Mouse (Mus musculus) cerebellum, adult 2 months (tissue): ENCODE data around the gene Zfp189. TPM values are rescaled to one million over a fixed set of nuclear protein-coding genes. Genes with fewer than 3 reads are reported as not detected.

Experiments used
- DNase-seq, 2 experiments: peaks; one replicate each; pipeline ENCODE4 v3.0.0; 2021
- H3K27ac ChIP-seq: fragments of 200-500 bp; 2 replicates; pipeline ENCODE4 v1.5.1; 2012; ENCODE audit warnings: low read length, control low read depth, inconsistent platforms; ENCODE audit not compliant: insufficient read depth
- H3K27me3 ChIP-seq: fragments of 200-500 bp; 2 replicates; pipeline ENCODE4 v1.6.1; 2012; ENCODE audit warnings: inconsistent platforms, mild to moderate bottlenecking, low read length, moderate library complexity; ENCODE audit not compliant: control insufficient read depth, insufficient read depth
- H3K4me1 ChIP-seq: fragments of 200-500 bp; 2 replicates; pipeline ENCODE4 v1.6.1; 2011; ENCODE audit warnings: low read length; ENCODE audit not compliant: control insufficient read depth, insufficient read depth
- H3K4me3 ChIP-seq: fragments of 200-500 bp; replicated peaks from 2 replicates; pipeline ENCODE3; 2011; ENCODE audit warnings: mild to moderate bottlenecking, low read depth, low read length, control low read depth; ENCODE audit not compliant: insufficient read depth
- CTCF ChIP-seq: fragments of 200-500 bp; IDR thresholded peaks from 2 replicates; pipeline ENCODE4 v1.5.1; 2011; ENCODE audit warnings: low read depth, mild to moderate bottlenecking, control low read depth, low read length, moderate library complexity, borderline replicate concordance; ENCODE audit not compliant: insufficient read depth
- POLR2A ChIP-seq: fragments of 200-500 bp; IDR thresholded peaks from 2 replicates; pipeline ENCODE4 v1.6.1; 2011; ENCODE audit warnings: low read length, control low read depth, borderline replicate concordance; ENCODE audit not compliant: insufficient read depth
- WGBS: fragments of 180-500 bp; shearing (Covaris S2); methylation state at CpG from one replicate; pipeline ENCODE4 v1.1.7; 2018; 5-methylcytosine and 5-hydroxymethylcytosine counted together
- polyA plus RNA-seq: library from polyadenylated mRNA; depleted of rRNA; stranded (reverse); fragments of >200 nt; gene quantifications from 2 replicates; pipeline ENCODE4 v1.2.3, GENCODE M21; 2012; rRNA removed

Zfp189 gene
- polyA plus RNA-seq, 1 experiment: 5.0 TPM

DNA sequence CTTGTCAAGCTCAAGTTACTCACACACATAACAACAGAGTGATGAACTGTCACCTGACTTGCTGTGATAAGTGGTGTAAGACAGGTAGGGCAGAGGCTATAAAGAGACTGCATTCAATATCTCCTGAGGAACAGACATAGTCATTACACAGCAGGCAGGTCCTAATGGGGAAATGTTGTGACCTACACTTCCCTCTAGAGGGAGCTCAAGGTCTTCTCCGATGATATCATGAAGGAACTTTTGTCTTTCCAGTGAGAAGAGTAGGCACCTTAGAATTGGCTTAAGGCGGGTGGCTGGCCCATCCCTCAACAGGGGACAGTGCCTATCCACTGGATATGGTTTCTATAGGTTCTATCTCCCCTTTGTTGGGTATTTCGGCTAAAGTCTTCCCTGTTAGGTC lies 46.6 kb downstream of the Zfp189 start:
- DNase-seq: peak; percentile 53 to 74
- H3K4me3 ChIP-seq: no peak overlapping the region
- no peak overlapping the region for H3K27ac ChIP-seq
- H3K27me3 ChIP-seq: no peaks in the 10 kb centered on the region
- WGBS: 20% methylated on average over 3 of the region's 3 CpGs
- H3K4me1 ChIP-seq: no peaks in the 10 kb centered on the region
- TF ChIP-seq CTCF (peak; percentile 69), POLR2A (no peak)

DNA sequence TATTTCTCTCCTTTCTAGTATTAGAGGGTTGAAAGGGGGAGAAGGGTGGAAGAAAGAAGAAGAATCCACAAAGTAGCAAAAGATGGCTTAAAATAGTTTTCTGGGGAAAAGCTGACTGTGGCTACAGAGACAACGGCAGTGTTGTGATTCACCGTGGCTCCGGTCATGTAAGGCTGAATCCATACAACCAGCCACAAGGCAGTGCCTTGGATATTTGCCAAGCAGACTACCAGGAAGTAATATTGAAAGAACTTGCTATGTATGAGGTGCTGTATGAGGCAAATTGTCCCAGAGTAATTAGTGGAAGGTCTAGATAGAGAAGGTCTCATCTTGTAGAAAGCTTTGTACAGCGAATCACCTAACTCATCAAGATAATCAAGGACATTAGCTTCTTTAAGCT lies 51.2 kb downstream of the Zfp189 start:
- H3K27ac ChIP-seq: no peak overlapping the region
- no peak for TF ChIP-seq CTCF
- TF ChIP-seq POLR2A: no peak
- no peak overlapping the region for H3K4me3 ChIP-seq
- H3K4me1 ChIP-seq: no peaks in the 10 kb centered on the region
- 70% methylated on average over 4 of the region's 4 CpGs for WGBS
- H3K27me3 ChIP-seq: no peaks in the 10 kb centered on the region
- no peak for DNase-seq

Other genes starting within 250 kb of the Zfp189 start
- gene Acnat2, start 113.0 kb upstream of the Zfp189 start, polyA plus RNA-seq: not detected in 2 replicates
- 0.11 and 0.17 TPM in 2 replicates for gene Acnat1, start 47.3 kb upstream of the Zfp189 start, polyA plus RNA-seq
- 0.23 and 0.29 TPM in 2 replicates for gene Baat, start 14.6 kb upstream of the Zfp189 start, polyA plus RNA-seq
- gene Mrpl50, start 83 bp upstream of the Zfp189 start, polyA plus RNA-seq: 18.4 and 20.0 TPM in 2 replicates
- gene Aldob, start 28.4 kb downstream of the Zfp189 start, polyA plus RNA-seq: 3.4 and 3.8 TPM in 2 replicates
- gene Tmem246, start 76.7 kb downstream of the Zfp189 start, polyA plus RNA-seq: 93.9 and 94.6 TPM in 2 replicates
- gene Rnf20, start 110.8 kb downstream of the Zfp189 start, polyA plus RNA-seq: 56.9 and 62.7 TPM in 2 replicates
- 0.20 and 0.30 TPM in 2 replicates for gene Ppp3r2, start 160.8 kb downstream of the Zfp189 start, polyA plus RNA-seq